Mouse (Mus musculus): ENCODE data around the gene Fut4. TPM values are rescaled to one million over a fixed set of nuclear protein-coding genes. Genes with fewer than 3 reads are reported as not detected.

Fut4 gene
- polyA plus RNA-seq (2016; fragmentation: Nextera tagmentation; extraction: Ambion mirVana) = 1.8 and 2.0 TPM in 2 replicates

GRCm38 (mm10) chr9:14752001-14752522 lies at the start of gene Fut4:
Gene Fut4, minus strand, starts transcription at chr9:14752393.
- Histone ChIP-seq H3K36me3 (no peaks in the 10 kb centered on the region), H3K4me3 (peak within 1 kb of the TSS; percentile 70), H3K9me3 (replicated peaks) (no peaks in the 10 kb centered on the region), H3K4me1 (peaks cover 16% of the 10 kb centered on the region), H3K27me3 (ENCODE audit: low read depth, poor library complexity, severe bottlenecking) (peaks cover 50% of the 10 kb centered on the region), H3K27ac (replicated peaks) (peak within 1 kb of the TSS; percentile 82)
- no peak for DNase-seq (ENCODE audit: low spot score)
- WGBS = 3% methylated on average over 27 of the region's 28 CpGs

GRCm38 (mm10) chr9:14787356-14787755 lies 35.2 kb upstream of the Fut4 start:
- no peak for DNase-seq (ENCODE audit: low spot score)
- WGBS = 91% methylated on average over 6 of the region's 6 CpGs
- Histone ChIP-seq H3K4me1 (peaks cover 14% of the 10 kb centered on the region), H3K9me3 (replicated peaks) (no peaks in the 10 kb centered on the region), H3K4me3 (no peak overlapping the region), H3K27me3 (ENCODE audit: low read depth, poor library complexity, severe bottlenecking) (no peaks in the 10 kb centered on the region), H3K36me3 (peaks cover 63% of the 10 kb centered on the region), H3K27ac (replicated peaks) (no peak overlapping the region)

- Histone ChIP-seq H3K27ac (replicated peaks) (peak within 1 kb of the TSS; percentile 95), H3K27me3 (ENCODE audit: low read depth, poor library complexity, severe bottlenecking) (no peaks in the 10 kb centered on the region)
- peak; percentile 93 for DNase-seq (ENCODE audit: low spot score)
Observed at GRCm38 (mm10) chr9:14784039-14785002, 32.1 kb upstream of the Fut4 start, which contains the start of the genes Mre11a and Ankrd49. Gene Mre11a, plus strand, starts transcription at chr9:14784654. Gene Ankrd49, minus strand, starts transcription at chr9:14784856.

GRCm38 (mm10) chr9:14778341-14778740 lies 26.1 kb upstream of the Fut4 start:
- no peak for DNase-seq (ENCODE audit: low spot score)
- WGBS = 44% methylated on average over 13 of the region's 13 CpGs
- Histone ChIP-seq H3K9me3 (replicated peaks) (no peaks in the 10 kb centered on the region), H3K4me1 (peaks cover under 1% of the 10 kb centered on the region), H3K27ac (replicated peaks) (no peak overlapping the region), H3K36me3 (peaks cover 38% of the 10 kb centered on the region), H3K27me3 (ENCODE audit: low read depth, poor library complexity, severe bottlenecking) (no peaks in the 10 kb centered on the region), H3K4me3 (no peak overlapping the region)

More at GRCm38 (mm10) chr9:14784039-14785002, 32.1 kb upstream of the Fut4 start, which contains the start of the genes Mre11a and Ankrd49:
- Histone ChIP-seq H3K36me3 (peaks cover 63% of the 10 kb centered on the region), H3K4me1 (peaks cover 14% of the 10 kb centered on the region), H3K9me3 (replicated peaks) (no peaks in the 10 kb centered on the region), H3K4me3 (peak within 1 kb of the TSS; percentile 83)
- WGBS = under 1% methylated on average over 62 of the region's 62 CpGs

GRCm38 (mm10) chr9:14773813-14774212 lies 21.6 kb upstream of the Fut4 start:
- 62% methylated on average over 2 of the region's 2 CpGs for WGBS
- Histone ChIP-seq H3K27me3 (ENCODE audit: low read depth, poor library complexity, severe bottlenecking) (peaks cover 22% of the 10 kb centered on the region), H3K4me3 (no peak overlapping the region), H3K27ac (replicated peaks) (no peak overlapping the region), H3K36me3 (0 out of 2 replicates have a peak, but pooled peaks cover 2% of the 10 kb centered on the region), H3K4me1 (peaks cover 9% of the 10 kb centered on the region), H3K9me3 (replicated peaks) (no peaks in the 10 kb centered on the region)
- no peak for DNase-seq (ENCODE audit: low spot score)

GRCm38 (mm10) chr9:14772074-14772473 lies 19.9 kb upstream of the Fut4 start:
- Histone ChIP-seq H3K4me3 (no peak overlapping the region), H3K9me3 (replicated peaks) (no peaks in the 10 kb centered on the region), H3K27ac (replicated peaks) (no peak overlapping the region), H3K27me3 (ENCODE audit: low read depth, poor library complexity, severe bottlenecking) (peaks cover 29% of the 10 kb centered on the region), H3K36me3 (no peaks in the 10 kb centered on the region), H3K4me1 (peaks cover 9% of the 10 kb centered on the region)
- 89% methylated on average over 2 of the region's 2 CpGs for WGBS
- DNase-seq (ENCODE audit: low spot score) = no peak

GRCm38 (mm10) chr9:14770803-14771471 lies 18.7 kb upstream of the Fut4 start, which contains the start of gene 1700012B09Rik:
Gene 1700012B09Rik, minus strand, starts transcription at chr9:14771030.
- Histone ChIP-seq H3K27me3 (ENCODE audit: low read depth, poor library complexity, severe bottlenecking) (peaks cover 29% of the 10 kb centered on the region), H3K36me3 (no peaks in the 10 kb centered on the region), H3K4me1 (peaks cover 9% of the 10 kb centered on the region), H3K27ac (replicated peaks) (no peak within 1 kb of the TSS; the same call in 1 of the 2 replicates), H3K9me3 (replicated peaks) (no peaks in the 10 kb centered on the region), H3K4me3 (peak within 1 kb of the TSS; percentile 36)
- peak; percentile 44 for DNase-seq (ENCODE audit: low spot score)
- 16% methylated on average over 23 of the region's 23 CpGs for whole genome bisulfite sequencing

GRCm38 (mm10) chr9:14769811-14770210 lies 17.6 kb upstream of the Fut4 start:
- Histone ChIP-seq H3K9me3 (replicated peaks) (no peaks in the 10 kb centered on the region), H3K36me3 (no peaks in the 10 kb centered on the region), H3K4me1 (peaks cover 9% of the 10 kb centered on the region), H3K27me3 (ENCODE audit: low read depth, poor library complexity, severe bottlenecking) (peaks cover 29% of the 10 kb centered on the region), H3K27ac (replicated peaks) (no peak overlapping the region), H3K4me3 (no peak overlapping the region)
- 51% methylated on average over 6 of the region's 6 CpGs for WGBS
- no peak for DNase-seq (ENCODE audit: low spot score)

- no peaks in the 10 kb centered on the region for H3K9me3 ChIP-seq (replicated peaks)
- H3K4me3 ChIP-seq = no peak overlapping the region
- H3K36me3 ChIP-seq = no peaks in the 10 kb centered on the region
- H3K4me1 ChIP-seq = no peaks in the 10 kb centered on the region
- 30% methylated on average over 7 of the region's 7 CpGs for WGBS
- H3K27me3 ChIP-seq (ENCODE audit: low read depth, poor library complexity, severe bottlenecking) = peaks cover 15% of the 10 kb centered on the region; the same call in 1 of the 2 replicates
- H3K27ac ChIP-seq (replicated peaks) = no peak overlapping the region
- peak; percentile 25 for DNase-seq (ENCODE audit: low spot score)
Observed at GRCm38 (mm10) chr9:14764765-14765164, 12.6 kb upstream of the Fut4 start.

- Histone ChIP-seq H3K4me3 (no peak overlapping the region), H3K4me1 (no peaks in the 10 kb centered on the region), H3K27me3 (ENCODE audit: low read depth, poor library complexity, severe bottlenecking) (no peaks in the 10 kb centered on the region), H3K9me3 (replicated peaks) (no peaks in the 10 kb centered on the region), H3K27ac (replicated peaks) (no peak overlapping the region), H3K36me3 (no peaks in the 10 kb centered on the region)
- DNase-seq (ENCODE audit: low spot score) = no peak
Observed at GRCm38 (mm10) chr9:14759261-14759660, 7.1 kb upstream of the Fut4 start.

- Histone ChIP-seq H3K9me3 (replicated peaks) (no peaks in the 10 kb centered on the region), H3K36me3 (no peaks in the 10 kb centered on the region), H3K27ac (replicated peaks) (no peak overlapping the region), H3K4me1 (no peaks in the 10 kb centered on the region), H3K27me3 (ENCODE audit: low read depth, poor library complexity, severe bottlenecking) (peaks cover 3% of the 10 kb centered on the region), H3K4me3 (no peak overlapping the region)
- 86% methylated on average over 7 of the region's 7 CpGs for WGBS
- no peak for DNase-seq (ENCODE audit: low spot score)
Observed at GRCm38 (mm10) chr9:14758590-14758989, 6.4 kb upstream of the Fut4 start.

- WGBS = 90% methylated on average over 3 of the region's 3 CpGs
- H3K4me1 ChIP-seq = peaks cover 16% of the 10 kb centered on the region
- H3K9me3 ChIP-seq (replicated peaks) = no peaks in the 10 kb centered on the region
- peaks cover 42% of the 10 kb centered on the region for H3K27me3 ChIP-seq (ENCODE audit: low read depth, poor library complexity, severe bottlenecking)
- H3K36me3 ChIP-seq = no peaks in the 10 kb centered on the region
- no peak for DNase-seq (ENCODE audit: low spot score)
- no peak overlapping the region for H3K27ac ChIP-seq (replicated peaks)
- H3K4me3 ChIP-seq = no peak overlapping the region
Observed at GRCm38 (mm10) chr9:14754469-14754868, 2.3 kb upstream of the Fut4 start.

Measured in midbrain, embryonic 10.5 days (tissue).